Mouse (Mus musculus): ENCODE results near the gene Anapc2.

- TF ChIP-seq POLR2A (IDR thresholded peaks at IDR 0.05; ENCODE audit: borderline replicate concordance, insufficient read depth, low read length) (no peak), CTCF (IDR thresholded peaks at IDR 0.05; ENCODE audit: borderline replicate concordance, insufficient read depth, low read depth, low read length) (no peak)
These were observed 34.2 kb upstream of the Anapc2 start for GRCm38 (mm10) chr2:25238106-25238505.

Measured in cerebellum, adult 2 months (tissue).